Mouse (Mus musculus): ENCODE data around the gene Gnai2. TPM values are rescaled to one million over a fixed set of nuclear protein-coding genes. Genes with fewer than 3 reads are reported as not detected.
"Not testable (repeated sequence)": the region's sequence is repeated elsewhere in the genome, so short reads cannot be mapped to it uniquely, and the experiment has no call there.

Gene Gnai2
- 470 and 526 TPM in 2 replicates for polyA plus RNA-seq (2012; rRNA removed)

DNA sequence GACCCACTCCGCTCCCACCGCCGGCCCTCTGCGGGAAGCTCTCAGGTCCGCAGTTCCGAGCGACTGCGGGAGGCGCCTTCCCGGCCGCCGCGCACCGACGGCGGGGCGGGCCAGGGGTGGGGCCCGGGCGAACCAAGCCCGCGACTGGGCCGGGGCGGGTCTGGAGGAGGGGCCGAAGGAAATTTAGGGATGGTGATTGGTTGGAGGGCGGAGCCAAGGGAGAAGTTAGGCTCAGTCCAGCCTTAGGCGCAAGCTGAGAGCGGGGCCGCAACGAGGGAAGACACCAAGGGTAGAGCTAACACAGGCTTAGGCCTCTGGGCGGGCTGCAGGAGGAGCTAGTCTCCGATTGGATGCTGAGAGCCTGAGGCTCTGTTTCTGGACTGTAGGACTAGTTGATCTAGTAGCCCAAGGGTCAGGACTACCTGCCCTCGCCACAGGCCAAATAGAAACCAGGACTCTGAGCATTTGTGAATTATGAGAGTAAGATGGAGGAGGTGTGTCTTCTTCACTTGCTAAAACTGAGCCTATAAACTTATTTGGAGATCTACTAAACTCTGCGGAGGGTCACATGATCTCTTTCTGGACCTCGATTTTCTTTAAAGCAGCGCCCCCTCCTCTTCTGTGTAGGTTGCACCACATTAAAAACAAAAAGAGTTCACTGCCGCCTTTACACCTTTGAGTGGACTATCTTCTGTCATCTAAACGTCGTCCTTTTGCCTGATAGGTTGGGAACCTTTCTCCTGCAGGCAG is at the start of gene Gnai2:
Gnai2 (minus strand) TSS at position 89 of the 750 bp plus-strand sequence.
- 4% methylated on average over 38 of the region's 38 CpGs for WGBS
- DNase-seq (ENCODE audit: low read depth, low spot score): peak; percentile 95

DNA sequence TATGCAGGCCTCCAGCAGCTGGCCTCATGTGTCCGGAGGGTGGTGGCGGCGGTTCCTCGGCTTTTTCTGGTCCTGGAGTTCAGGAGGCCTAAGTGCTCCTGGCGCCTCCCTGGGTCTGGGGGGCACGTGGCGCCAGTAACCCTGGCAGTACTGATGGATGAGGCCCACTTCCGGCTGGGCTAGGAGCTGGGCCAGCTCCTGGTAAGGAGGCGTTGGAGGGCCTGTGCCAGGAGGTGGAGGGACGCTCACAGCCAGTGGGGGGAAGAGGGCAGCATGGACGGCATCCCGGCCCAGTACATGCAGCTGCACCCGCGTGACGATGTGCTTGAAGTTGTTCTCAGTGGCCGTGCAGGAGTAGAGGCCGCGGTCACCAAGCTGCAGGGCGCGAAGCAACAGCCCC is 47.2 kb upstream of the Gnai2 start:
- WGBS: 87% methylated on average over 20 of the region's 20 CpGs
- DNase-seq (ENCODE audit: low read depth, low spot score): no peak

DNA sequence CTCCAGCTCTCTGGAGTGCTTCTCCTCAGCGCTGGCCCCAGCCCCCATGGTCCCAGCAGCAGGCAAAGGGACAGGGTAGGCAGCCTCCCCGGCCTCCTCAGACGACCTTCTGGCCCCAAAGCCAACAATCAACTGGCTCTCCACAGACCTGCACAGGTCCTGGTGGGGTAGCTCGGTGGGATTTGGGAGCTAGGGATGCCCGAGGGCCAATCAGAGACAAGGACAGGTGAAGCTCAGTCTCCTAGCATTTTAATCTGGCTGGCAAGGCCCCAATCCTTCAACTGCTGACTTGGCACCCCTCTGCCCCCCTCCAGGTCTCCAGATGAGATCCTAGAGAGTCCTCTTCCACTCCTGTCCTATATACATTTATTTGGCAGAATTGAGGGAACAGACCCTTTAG is 44.3 kb upstream of the Gnai2 start, which contains the start of gene Gnat1:
Gnat1 (minus strand) TSS at position 212 of the 400 bp plus-strand sequence.
- DNase-seq (ENCODE audit: low read depth, low spot score): no peak
- WGBS: 26% methylated on average over 5 of the region's 5 CpGs

DNA sequence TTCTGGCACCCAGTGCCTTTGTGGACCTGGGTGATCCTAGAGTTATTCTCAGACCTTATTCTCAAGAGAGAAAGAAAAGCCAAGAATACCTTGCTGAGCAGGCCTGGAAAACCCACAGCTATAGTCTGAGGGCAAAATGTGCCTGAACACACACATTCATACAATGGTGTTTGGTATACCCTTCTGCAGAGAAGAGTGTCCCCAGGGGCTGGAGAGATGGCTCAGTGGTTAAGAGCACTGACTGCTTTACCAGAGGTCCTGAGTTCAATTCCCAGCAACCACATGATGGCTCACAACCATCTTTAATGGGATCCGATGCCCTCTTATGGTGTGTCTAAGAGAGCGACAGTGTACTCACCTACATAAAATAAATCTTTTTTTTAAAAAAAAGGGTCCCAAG is 43.7 kb upstream of the Gnai2 start:
- WGBS: 90% methylated on average over 2 of the region's 2 CpGs
- no peak for DNase-seq (ENCODE audit: low read depth, low spot score)

DNA sequence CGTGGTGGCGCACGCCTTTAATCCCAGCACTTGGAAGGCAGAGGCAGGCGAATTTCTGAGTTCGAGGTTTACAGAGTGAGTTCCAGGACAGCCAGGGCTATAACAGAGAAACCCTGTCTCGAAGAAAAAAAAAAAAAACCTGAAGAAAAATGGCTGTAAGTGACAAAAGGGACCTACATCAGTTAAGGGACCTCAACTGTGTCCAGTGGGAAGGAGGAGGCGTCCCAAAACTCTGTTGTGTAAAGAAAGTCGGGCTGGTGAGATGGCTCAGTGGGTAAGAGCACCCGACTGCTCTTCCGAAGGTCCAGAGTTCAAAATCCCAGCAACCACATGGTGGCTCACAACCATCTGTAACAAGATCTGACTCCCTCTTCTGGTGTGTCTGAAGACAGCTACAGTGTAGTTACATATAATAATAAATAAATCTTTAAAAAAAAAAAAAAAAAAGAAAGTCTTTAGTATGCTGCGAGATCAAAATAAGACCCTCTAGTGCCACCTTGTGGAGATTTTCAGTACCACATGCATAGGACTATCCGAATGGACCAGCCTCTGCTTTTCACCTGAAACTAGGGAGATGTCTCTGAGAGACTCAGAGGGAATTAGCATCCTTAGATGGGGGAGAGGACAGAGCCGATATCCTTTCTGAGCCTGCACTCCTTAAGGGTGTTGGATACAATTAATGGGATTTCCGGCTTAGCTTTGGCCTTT is 42.8 kb upstream of the Gnai2 start:
- DNase-seq (ENCODE audit: low read depth, low spot score): not testable (repeated sequence)

DNA sequence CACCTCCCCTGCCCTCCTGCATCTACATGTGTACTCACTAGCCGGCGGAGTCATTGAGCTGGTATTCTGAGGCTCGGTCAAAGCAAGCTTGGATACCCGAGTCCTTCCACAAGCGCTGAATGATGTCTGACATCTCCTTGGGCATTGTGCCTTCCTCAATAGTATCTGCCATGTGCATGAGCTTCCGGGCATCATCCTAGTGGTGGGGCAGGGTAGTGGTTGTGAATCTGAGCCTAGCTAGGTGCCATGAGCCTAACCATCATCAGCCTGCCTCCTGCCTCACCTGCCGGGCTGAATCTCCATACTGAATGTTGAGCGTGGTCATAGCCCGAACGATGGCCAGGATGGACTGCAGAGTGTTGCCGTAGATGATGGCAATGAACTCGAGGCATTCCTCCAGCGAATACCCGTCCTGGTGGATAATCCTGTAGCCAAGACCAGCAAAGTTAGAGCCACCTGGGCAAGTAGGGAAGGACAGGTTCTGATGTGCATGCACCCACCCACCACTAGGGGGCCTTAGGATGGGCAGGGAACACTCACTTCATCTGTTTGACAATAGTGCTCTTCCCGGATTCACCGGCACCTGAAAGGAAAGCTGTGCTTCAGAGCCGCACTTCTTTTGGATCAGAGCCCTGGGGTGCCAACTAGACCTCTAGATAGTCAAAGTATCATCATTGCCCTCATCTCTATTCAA is 42.1 kb upstream of the Gnai2 start:
- 21% methylated on average over 17 of the region's 17 CpGs for WGBS
- no peak for DNase-seq (ENCODE audit: low read depth, low spot score)

More for the DNA sequence above, 42.8 kb upstream of the Gnai2 start:
- 33% methylated on average over 14 of the region's 14 CpGs for WGBS

DNA sequence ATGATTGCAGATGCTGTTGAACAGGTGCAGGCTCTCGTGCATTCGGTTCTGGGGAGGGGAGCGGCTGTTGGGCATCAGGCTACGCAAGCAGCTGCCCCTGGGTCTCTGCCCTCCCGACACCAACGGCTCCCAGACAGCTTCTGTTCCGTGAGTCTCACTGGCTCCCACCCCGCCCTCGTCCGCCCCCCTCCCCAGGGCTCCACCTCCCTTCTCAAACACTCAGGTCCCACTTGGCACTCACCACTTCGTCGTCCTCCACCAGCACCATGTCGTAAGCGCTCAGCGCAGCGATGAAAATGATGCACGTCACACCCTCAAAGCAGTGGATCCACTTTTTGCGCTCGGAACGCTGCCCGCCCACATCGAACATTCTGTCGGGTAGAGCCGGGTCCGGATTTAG is 41.1 kb upstream of the Gnai2 start:
- 3% methylated on average over 25 of the region's 25 CpGs for WGBS
- no peak for DNase-seq (ENCODE audit: low read depth, low spot score)

DNA sequence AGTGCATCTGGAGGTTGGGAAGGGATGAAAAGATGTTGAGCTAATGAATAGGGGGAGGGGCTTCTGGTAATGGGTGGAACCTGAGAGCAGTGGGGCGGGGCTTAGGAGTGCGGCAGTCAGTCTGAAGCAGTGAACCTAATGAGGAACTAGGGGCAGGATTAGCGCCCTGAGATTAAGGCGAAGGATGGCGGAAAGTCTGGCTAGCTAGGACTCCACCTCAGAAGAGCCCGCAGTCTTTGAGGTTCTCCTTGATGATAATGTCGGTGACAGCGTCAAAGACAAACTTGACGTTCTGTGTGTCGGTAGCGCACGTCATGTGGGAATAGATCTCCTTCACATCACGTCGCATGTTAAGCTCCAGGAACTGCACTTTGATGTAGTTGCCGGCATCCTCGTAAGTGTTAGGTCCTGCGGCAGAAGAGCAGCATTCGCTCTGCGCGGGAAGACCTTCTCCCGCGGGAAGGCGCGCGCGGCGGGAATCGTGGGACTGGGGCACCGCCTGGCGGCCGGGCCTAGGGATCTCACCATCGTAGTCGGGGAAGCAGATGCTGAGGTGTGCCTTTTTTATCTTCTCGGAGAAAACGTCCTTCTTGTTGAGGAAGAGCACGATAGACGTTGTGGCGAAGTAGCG is 40.6 kb upstream of the Gnai2 start:
- 2% methylated on average over 39 of the region's 39 CpGs for WGBS
- DNase-seq (ENCODE audit: low read depth, low spot score): no peak

DNA sequence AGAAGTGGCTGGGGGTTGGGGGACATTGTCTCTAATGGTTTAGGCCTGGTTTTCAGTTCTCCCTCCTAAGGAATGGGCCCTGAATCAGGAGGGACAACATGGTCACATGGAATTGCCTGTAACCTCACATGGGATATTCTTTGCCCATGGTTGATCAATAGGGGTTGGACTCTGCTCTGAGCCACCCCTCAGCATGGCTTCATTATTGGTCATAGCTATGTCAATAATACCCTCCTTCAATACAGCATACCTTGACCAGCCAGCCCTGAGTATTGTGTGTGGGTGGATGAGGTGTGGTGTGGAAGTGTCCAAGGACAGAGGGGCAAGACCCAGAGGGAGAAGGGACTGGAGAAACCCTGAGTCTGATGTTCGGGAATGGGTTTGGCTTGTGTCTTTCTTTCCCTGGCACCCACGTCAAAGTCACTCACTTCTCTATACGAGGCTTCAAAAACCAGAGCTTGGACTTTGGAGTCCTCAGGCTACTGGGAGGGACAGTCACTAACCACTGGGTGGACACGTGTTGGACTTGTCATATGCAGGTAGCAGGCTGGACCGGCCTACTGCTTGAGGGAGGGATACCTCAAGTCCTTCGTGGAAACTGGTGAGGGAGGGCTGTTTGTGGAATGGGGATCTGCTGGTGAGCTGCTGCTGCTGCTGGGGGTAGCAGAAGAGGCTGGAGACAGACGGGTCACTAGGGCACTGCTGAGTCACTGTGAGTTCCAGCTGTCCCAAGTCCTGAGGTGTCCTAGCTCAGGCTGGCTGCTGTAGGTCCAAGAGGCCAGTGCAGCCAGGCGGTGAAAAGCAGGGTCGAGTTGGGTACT is 39.7 kb upstream of the Gnai2 start:
- WGBS: 68% methylated on average over 9 of the region's 9 CpGs

DNA sequence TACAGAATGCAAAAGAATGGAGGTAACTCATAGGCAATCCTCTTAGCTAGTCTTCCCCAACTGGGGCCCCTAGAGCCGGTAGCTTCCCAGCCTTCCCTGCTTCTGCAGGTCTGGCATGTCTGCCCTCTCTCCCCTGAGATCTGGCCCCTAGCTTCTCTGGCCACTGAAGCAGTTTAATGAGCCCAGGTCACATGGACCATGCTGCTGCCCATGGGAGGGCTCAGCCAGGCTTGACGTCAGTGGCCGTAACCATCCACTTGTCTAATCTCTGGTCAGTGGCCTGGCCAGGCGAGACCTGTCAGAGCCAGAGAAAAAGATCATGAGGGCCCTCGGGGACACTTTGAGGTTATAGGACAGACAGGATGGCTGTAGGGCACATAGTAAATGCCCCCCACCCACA is 35.1 kb upstream of the Gnai2 start:
- DNase-seq (ENCODE audit: low read depth, low spot score): no peak

More for the DNA sequence above, 39.7 kb upstream of the Gnai2 start:
- DNase-seq (ENCODE audit: low read depth, low spot score): no peak

DNA sequence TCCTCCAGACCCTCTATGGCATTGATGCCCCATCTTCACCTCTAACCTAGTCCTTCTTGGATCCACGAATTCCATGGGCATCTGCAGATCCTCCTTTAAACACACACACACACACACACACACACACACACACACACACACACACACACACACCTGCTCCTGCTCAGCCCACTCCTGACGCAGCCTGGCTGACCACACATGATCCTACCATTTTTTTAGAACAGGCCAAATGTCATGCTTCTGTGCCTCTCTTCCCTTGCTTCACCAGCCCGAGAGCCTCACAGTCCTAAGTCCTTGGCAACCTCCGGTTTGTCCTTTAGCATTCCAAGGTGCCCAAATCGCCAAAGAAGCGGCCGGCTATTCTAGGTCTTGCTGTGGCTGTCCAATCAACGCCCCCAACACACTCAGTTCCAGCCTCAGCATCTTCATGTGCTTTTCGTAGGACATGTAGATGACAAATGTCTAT is 34.3 kb upstream of the Gnai2 start, which contains the start of gene Slc38a3:
Slc38a3 (minus strand) TSS at position 51 of the 466 bp plus-strand sequence.
- no peak for DNase-seq (ENCODE audit: low read depth, low spot score)
- WGBS: 87% methylated on average over 9 of the region's 9 CpGs

More for the DNA sequence above, 35.1 kb upstream of the Gnai2 start:
- 79% methylated on average over 5 of the region's 5 CpGs for WGBS

DNA sequence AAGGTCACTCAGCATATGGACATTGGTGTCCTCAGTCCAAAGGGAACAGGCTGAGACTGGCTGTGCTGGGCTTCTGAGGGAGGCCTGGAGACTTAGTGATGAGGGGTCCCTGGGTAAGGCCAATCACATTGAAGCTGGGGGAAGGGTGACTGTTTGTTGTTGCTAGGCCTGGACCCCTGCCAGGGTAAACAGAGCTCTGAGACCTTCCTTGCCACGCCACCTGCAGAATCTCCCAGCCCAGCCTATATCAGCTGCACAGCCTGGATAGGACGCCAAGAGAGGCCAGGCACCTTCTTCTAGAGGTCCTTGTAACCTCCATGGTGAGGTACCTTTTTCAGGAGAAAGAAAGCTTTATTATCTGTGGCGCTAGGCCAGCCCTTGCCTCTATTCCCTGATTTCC is 33.7 kb upstream of the Gnai2 start:
- no peak for DNase-seq (ENCODE audit: low read depth, low spot score)
- 50% methylated on average over 3 of the region's 3 CpGs for WGBS

DNA sequence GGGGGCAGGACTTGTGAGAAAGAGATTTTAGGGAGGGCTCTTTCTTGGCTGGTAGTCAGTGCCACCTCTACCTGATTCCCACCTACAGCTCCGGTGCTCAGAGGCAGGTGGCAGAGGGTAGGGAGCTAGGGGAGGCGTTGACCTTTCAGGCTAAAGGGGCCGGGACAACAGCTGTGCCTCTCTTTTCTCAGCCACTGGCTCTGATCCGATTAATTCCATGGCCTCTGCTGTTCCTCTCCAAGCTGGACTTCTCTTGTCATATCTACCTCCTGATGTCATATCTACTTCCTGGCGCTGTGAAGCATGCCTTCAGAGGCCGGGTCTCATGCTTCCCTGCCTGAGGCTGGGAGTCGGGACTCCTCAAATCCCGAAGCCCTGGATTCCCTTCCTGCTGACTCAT is 32.8 kb upstream of the Gnai2 start:
- WGBS: 60% methylated on average over 8 of the region's 8 CpGs
- DNase-seq (ENCODE audit: low read depth, low spot score): no peak

DNA sequence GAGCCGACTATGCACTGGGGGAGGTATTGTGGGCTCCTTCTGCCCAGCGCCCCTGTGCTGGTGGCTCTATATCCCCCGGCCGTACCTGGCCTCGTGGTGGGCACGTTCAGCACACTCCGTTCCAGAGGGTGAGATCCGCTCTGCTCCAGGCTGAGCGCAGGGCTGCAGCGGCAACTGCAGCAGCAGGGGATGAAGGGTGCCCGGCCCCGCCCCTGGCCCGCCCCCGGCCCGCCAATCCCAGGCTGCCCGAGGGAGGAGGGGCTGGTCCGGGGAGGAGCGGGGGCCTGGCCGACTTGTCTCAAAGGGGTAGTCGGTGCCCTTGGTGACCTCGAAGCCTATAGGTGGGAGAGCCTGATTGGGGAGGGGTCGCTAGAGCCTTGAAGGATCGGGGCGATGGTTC is 32.1 kb upstream of the Gnai2 start:
- 3% methylated on average over 24 of the region's 24 CpGs for WGBS
- no peak for DNase-seq (ENCODE audit: low read depth, low spot score)

DNA sequence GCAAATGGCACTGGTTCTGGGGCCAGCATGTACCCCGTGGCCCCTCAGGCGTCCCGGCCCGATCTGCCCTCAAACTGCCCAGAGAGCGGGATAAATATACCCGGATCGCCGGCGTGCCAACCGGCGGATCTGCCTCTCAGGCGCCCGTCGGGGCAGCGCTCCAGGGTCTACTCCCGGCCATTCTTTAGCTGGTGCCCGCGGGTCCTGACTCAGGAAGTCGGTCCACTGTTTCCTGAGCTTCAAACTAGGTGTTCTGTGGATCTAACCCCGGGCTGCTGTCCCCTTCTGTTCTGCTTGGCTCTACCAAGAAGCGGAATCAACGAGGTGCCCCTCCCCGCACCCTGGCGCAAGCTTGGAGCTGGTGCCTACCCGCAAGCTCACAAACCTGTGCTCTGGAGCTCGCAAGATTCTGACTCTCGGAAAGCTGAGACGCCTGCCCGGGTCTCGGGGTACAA is 31.6 kb upstream of the Gnai2 start:
- WGBS: 2% methylated on average over 30 of the region's 30 CpGs
- no peak for DNase-seq (ENCODE audit: low read depth, low spot score)

DNA sequence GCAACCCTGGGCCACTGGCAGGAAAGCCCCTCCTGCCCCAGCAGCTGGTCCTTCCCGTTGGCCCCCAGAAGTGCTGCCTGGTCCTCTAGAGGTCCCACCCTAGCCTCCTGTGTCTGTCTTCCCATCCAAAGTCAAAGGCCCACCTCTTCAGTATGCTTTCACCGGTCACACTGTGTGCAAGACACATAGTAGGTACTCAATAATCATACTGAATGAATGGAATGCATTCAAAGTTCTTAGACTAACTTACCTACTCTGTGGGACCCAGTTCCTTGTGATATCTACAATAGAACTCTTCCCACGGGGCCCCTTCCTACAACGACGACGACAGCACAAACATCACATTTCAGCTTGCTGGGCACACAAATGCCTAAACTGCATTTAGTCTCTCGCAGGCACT is 30.1 kb upstream of the Gnai2 start:
- 78% methylated on average over 7 of the region's 7 CpGs for WGBS

DNA sequence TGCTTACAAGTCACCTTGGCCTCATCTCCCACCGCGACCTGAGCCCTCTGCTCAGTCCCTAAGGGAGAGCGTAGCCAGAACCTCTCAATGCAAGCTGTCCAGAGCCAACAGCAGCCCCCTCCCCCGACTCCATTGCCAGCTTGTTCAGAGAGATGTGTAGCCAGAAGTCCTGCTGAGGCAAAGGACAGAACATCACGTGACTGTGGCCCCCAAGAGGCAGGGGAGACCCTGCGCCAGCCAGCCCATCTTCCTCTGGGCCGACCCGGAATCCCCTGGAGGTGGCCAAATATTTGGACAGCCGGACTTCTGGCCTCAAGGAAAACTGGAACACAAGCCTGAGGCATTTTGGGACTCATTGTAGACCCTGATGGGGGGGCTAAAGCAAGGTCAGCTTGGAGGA is 28.4 kb upstream of the Gnai2 start:
- 75% methylated on average over 9 of the region's 9 CpGs for WGBS

More for the DNA sequence above, 30.1 kb upstream of the Gnai2 start:
- no peak for DNase-seq (ENCODE audit: low read depth, low spot score)

DNA sequence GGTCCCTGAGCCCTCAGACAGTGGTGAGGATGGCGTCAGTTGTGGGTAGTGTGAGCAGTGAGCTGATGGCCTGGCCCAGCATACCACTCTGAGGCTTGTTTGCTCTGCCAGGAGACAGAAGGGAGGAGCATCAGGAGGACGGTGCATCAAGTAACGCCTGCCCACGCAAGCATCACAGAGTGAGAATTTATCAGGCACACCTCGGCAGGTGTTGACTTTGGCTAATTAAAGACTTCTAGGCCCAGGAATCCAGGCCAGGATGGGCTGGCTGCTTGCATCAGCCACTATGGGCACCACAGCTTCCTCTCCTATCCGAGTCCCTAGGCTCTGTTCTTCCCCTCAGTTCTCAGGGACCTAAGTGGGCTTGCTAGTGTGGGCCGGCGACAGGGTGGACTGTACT is 27.2 kb upstream of the Gnai2 start:
- WGBS: 80% methylated on average over 8 of the region's 8 CpGs
- DNase-seq (ENCODE audit: low read depth, low spot score): no peak

More for the DNA sequence above, 28.4 kb upstream of the Gnai2 start:
- DNase-seq (ENCODE audit: low read depth, low spot score): no peak

DNA sequence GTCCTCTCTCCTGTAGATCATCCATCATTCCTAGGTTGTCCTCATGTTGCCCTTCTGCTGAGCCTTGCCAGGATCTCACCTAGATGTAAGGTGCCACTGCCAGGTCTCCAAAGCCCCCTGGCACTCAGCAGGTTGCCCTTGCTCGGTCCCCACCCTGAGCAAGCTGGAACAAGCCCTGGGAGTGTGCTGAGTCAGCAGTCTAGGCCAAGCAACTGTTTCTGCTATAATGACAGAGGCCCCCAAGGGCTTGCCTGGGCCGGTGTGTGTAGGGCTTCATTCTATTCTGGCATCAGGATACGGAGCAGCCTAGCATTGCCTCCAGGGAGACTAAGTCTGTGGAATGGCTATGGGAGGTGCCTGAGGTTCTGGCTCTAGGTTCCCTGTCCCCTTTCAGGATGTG is 25.6 kb upstream of the Gnai2 start:
- no peak for DNase-seq (ENCODE audit: low read depth, low spot score)
- WGBS: 66% methylated on average over 3 of the region's 3 CpGs
